Mouse (Mus musculus): ENCODE results near the gene Zbtb6. TPM values are rescaled to one million over a fixed set of nuclear protein-coding genes. Genes with fewer than 3 reads are reported as not detected.

Zbtb6 gene
- polyA plus RNA-seq (2014; fragmentation: Nextera tagmentation; extraction: Ambion mirVana): 3.8 and 4.8 TPM in 2 replicates

DNA sequence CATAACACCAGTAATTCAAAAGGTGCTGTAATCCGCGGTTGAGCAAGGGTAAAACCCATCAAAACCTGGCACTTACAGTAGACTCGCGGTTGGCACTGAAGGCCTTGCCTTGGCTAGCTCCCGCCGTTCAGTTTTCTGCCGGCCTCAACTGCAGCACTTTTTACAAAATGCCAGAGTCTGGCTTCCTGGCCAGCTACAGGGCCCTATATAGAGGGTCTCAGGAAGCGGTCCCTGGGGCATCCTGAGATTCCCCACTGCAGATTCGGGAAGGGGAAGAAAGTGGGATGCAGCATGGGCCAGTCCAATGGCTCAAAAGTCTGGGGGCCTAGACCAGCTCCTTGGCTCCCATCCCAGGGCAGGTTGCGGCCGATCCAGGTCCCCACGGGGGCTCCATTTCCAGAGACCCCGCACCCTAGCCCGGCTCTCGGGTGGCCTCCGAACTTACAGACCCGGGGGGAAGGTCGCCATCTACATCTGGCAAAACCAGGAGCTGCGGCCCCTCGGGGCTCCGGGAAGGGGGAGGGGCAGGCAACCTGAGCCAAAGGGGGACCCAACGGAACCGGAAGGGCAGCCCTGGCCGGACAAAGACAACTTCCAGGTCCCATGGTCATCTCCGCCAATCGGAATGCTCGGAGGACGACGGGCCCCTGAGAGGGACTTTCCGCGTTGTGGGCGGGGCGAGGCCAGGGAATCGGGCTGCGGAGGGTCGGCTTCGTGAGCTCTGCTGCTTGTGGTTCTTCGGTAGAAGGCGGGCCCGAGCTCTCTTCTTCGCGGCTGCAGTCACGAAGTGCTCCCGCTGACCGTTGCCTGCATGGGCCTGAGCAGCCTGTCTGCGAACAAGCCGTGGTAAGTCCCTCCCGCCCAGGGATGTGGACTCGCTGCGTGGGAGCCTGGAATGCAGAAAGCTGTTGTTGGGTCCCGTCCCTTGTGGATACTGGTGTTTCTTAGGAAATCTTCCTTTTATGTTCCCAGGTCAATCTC, at the start of gene Zbtb6, which contains the start of the genes Zbtb26 and Rabgap1:
Zbtb6 (minus strand) TSS at position 561 of the 981 bp plus-strand sequence.
Zbtb26 (minus strand) TSS at position 525 of the 981 bp plus-strand sequence.
Rabgap1 (plus strand) TSS at position 669 of the 981 bp plus-strand sequence.
- under 1% methylated on average over 51 of the region's 51 CpGs for WGBS
- H3K9ac ChIP-seq (ENCODE audit: low read length): peak within 1 kb of the TSS; percentile 90

DNA sequence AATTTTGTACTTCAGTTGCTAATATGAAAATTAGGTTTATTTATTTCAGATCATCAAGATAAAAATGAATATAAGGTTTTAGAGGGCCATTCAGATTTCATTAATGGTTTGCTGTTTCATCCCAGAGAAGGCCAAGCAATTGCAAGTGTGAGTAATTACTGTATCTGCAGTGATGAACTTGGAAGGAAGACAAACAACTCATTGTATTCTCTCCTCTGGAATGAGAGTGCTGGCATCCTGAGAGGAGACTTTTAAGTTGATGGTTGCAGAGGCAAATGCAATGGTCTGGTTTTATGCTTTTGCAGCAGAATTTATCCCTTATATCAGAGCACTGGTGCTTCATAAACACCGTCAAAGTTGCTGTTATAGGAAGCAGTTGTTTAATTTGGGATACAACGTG, 46.0 kb upstream of the Zbtb6 start:
- Histone ChIP-seq H3K27ac (ENCODE audit: low read depth) (no peak overlapping the region), H3K27me3 (replicated peaks; ENCODE audit: control insufficient read depth, insufficient read depth, low read length) (no peaks in the 10 kb centered on the region), H3K9ac (ENCODE audit: low read length) (no peak overlapping the region), H3K4me2 (ENCODE audit: low read length) (no peak overlapping the region), H3K4me1 (replicated peaks; ENCODE audit: control insufficient read depth, insufficient read depth, low read length) (no peaks in the 10 kb centered on the region), H3K9me3 (ENCODE audit: control insufficient read depth, low read length) (no peaks in the 10 kb centered on the region), H3K36me3 (ENCODE audit: control insufficient read depth, insufficient read depth, low read length) (peaks cover 84% of the 10 kb centered on the region), H3K4me3 (ENCODE audit: low read depth, low read length) (no peak overlapping the region)
- no peak for DNase-seq (ENCODE audit: low spot score)
- no peak for ATAC-seq (replicated peaks; ENCODE audit: low FRiP score, low TSS enrichment, low read depth)
- WGBS: 95% methylated on average over 2 of the region's 2 CpGs

More for the DNA sequence above, at the start of gene Zbtb6, which contains the start of the genes Zbtb26 and Rabgap1:
- Histone ChIP-seq H3K36me3 (ENCODE audit: control insufficient read depth, insufficient read depth, low read length) (0 out of 2 replicates have a peak, but pooled peaks cover 4% of the 10 kb centered on the region), H3K4me2 (ENCODE audit: low read length) (peak within 1 kb of the TSS; percentile 91), H3K27ac (ENCODE audit: low read depth) (peak within 1 kb of the TSS; percentile 86), H3K27me3 (replicated peaks; ENCODE audit: control insufficient read depth, insufficient read depth, low read length) (no peaks in the 10 kb centered on the region), H3K4me3 (ENCODE audit: low read depth, low read length) (peak within 1 kb of the TSS; percentile 92), H3K9me3 (ENCODE audit: control insufficient read depth, low read length) (no peaks in the 10 kb centered on the region), H3K4me1 (replicated peaks; ENCODE audit: control insufficient read depth, insufficient read depth, low read length) (peaks cover 9% of the 10 kb centered on the region; the same call in 1 of the 2 replicates)
- ATAC-seq (replicated peaks; ENCODE audit: low FRiP score, low TSS enrichment, low read depth): peak; percentile 99
- peak; percentile 96 for DNase-seq (ENCODE audit: low spot score)

DNA sequence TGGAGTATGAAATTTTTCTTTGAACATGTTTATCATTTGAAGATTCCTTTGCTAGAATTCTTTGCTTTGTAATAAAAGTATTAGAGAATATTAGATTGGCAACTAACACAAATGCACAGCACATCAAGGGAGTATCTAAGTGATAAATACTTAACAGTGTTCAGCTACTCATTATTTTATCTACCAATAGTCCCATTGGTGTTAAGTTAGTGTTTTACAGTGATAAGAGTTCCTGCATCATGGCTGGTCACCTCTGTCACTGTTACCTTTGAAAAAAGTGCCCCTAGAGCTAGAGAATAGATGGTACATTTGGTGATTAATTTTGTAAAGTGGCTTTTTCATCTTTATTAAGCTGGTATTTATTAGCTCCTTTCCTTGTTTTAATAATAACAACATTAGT, 43.4 kb upstream of the Zbtb6 start:
- DNase-seq (ENCODE audit: low spot score): no peak
- Histone ChIP-seq H3K4me2 (ENCODE audit: low read length) (no peak overlapping the region), H3K9ac (ENCODE audit: low read length) (no peak overlapping the region), H3K4me1 (replicated peaks; ENCODE audit: control insufficient read depth, insufficient read depth, low read length) (no peaks in the 10 kb centered on the region), H3K4me3 (ENCODE audit: low read depth, low read length) (no peak overlapping the region), H3K9me3 (ENCODE audit: control insufficient read depth, low read length) (no peaks in the 10 kb centered on the region), H3K27ac (ENCODE audit: low read depth) (no peak overlapping the region), H3K27me3 (replicated peaks; ENCODE audit: control insufficient read depth, insufficient read depth, low read length) (no peaks in the 10 kb centered on the region), H3K36me3 (ENCODE audit: control insufficient read depth, insufficient read depth, low read length) (peaks cover 77% of the 10 kb centered on the region)
- no peak for ATAC-seq (replicated peaks; ENCODE audit: low FRiP score, low TSS enrichment, low read depth)

DNA sequence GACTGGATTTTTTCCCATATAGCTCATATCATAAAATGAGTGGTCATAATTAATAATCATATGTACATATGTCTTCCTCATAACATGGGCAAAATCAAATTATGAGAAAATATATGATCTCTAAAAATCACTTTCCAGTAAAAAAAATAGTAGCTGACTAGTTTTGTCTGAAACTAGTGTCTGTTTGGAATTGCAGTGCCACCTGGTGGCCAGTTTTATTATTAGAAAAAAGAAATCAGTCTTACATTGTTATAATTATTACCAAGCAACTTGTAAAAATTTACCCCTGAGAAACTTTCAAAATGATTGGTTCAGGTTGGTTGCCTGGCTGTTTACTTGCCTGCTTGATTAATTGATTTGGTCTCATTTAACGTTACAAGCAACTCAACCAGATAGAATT, 42.4 kb upstream of the Zbtb6 start:
- no peaks in the 10 kb centered on the region for H3K9me3 ChIP-seq (ENCODE audit: control insufficient read depth, low read length)
- DNase-seq (ENCODE audit: low spot score): peak; percentile 55

DNA sequence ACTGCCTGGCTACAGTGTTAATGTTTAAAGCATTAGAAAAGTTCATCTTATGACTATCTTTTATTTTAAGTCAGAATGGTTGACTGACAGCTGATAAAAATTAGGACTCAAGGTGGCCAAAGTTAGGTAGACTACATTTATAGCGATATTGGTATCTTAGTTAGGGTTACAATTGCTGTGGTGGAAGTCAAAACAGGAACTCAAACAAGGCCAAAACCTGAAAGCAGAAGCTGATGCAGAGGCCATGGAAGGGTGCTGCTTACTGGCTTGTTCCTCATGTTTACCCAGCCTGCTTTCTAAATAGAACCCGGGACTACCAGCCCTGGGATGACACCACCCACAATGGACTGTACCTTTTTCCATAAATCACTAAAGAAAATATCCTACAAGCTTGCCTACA, 41.2 kb upstream of the Zbtb6 start:
- no peak overlapping the region for H3K27ac ChIP-seq (ENCODE audit: low read depth)
- H3K9me3 ChIP-seq (ENCODE audit: control insufficient read depth, low read length): no peaks in the 10 kb centered on the region
- no peak overlapping the region for H3K9ac ChIP-seq (ENCODE audit: low read length)
- no peak for DNase-seq (ENCODE audit: low spot score)
- H3K36me3 ChIP-seq (ENCODE audit: control insufficient read depth, insufficient read depth, low read length): peaks cover 70% of the 10 kb centered on the region
- no peak for ATAC-seq (replicated peaks; ENCODE audit: low FRiP score, low TSS enrichment, low read depth)
- no peak overlapping the region for H3K4me2 ChIP-seq (ENCODE audit: low read length)
- no peak overlapping the region for H3K4me3 ChIP-seq (ENCODE audit: low read depth, low read length)
- 89% methylated on average over 2 of the region's 2 CpGs for WGBS
- no peaks in the 10 kb centered on the region for H3K4me1 ChIP-seq (replicated peaks; ENCODE audit: control insufficient read depth, insufficient read depth, low read length)
- no peaks in the 10 kb centered on the region for H3K27me3 ChIP-seq (replicated peaks; ENCODE audit: control insufficient read depth, insufficient read depth, low read length)

More for the DNA sequence above, 42.4 kb upstream of the Zbtb6 start:
- Histone ChIP-seq H3K4me2 (ENCODE audit: low read length) (no peak overlapping the region), H3K36me3 (ENCODE audit: control insufficient read depth, insufficient read depth, low read length) (peaks cover 74% of the 10 kb centered on the region), H3K4me3 (ENCODE audit: low read depth, low read length) (no peak overlapping the region), H3K9ac (ENCODE audit: low read length) (no peak overlapping the region), H3K27me3 (replicated peaks; ENCODE audit: control insufficient read depth, insufficient read depth, low read length) (no peaks in the 10 kb centered on the region), H3K4me1 (replicated peaks; ENCODE audit: control insufficient read depth, insufficient read depth, low read length) (no peaks in the 10 kb centered on the region), H3K27ac (ENCODE audit: low read depth) (no peak overlapping the region)
- no peak for ATAC-seq (replicated peaks; ENCODE audit: low FRiP score, low TSS enrichment, low read depth)
- WGBS: 83% methylated on average over 1 of the region's 1 CpGs

DNA sequence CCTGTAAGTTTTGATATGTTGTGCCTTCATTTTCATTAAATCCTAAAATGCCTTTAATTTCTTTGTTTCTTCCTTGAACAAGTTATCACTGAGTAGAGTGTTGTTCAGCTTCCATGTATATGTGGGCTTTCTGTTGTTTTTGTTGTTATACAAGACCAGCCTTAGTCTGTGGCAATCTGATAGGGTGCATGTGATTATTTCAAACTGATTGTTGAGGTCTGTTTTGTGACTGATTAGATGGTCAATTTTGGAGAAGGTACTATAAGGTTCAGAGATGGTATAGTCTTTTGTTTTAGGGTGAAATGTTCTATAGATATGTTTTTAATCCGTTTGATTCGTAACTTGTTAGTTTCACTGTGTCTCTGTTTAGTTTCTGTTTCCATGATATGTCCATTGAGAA, 37.1 kb upstream of the Zbtb6 start:
- no peaks in the 10 kb centered on the region for H3K9me3 ChIP-seq (ENCODE audit: control insufficient read depth, low read length)
- H3K27me3 ChIP-seq (replicated peaks; ENCODE audit: control insufficient read depth, insufficient read depth, low read length): no peaks in the 10 kb centered on the region
- H3K9ac ChIP-seq (ENCODE audit: low read length): no peak overlapping the region
- H3K4me2 ChIP-seq (ENCODE audit: low read length): no peak overlapping the region
- no peak overlapping the region for H3K27ac ChIP-seq (ENCODE audit: low read depth)
- H3K4me3 ChIP-seq (ENCODE audit: low read depth, low read length): no peak overlapping the region
- WGBS: 92% methylated on average over 2 of the region's 2 CpGs
- peaks cover 70% of the 10 kb centered on the region for H3K36me3 ChIP-seq (ENCODE audit: control insufficient read depth, insufficient read depth, low read length)
- no peaks in the 10 kb centered on the region for H3K4me1 ChIP-seq (replicated peaks; ENCODE audit: control insufficient read depth, insufficient read depth, low read length)
- no peak for ATAC-seq (replicated peaks; ENCODE audit: low FRiP score, low TSS enrichment, low read depth)
- DNase-seq (ENCODE audit: low spot score): no peak

DNA sequence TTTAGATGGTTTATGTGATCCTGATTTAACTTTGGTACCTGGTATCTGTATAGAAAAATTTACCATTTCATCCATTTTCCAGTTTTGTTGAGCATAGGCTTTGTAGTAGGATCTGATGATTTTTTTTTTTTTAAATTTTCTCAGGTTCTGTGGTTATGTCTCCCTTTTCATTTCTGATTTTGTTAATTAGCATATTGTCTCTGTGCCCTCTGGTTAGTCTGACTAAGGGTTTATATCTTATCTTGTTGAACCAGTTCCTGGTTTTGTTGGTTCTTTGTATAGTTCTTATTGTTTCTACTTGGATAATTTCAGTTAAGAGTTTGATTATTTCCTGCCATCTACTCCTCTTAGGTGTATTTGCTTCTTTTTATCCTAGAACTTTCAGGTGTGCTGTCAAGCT, 36.6 kb upstream of the Zbtb6 start:
- H3K4me3 ChIP-seq (ENCODE audit: low read depth, low read length): no peak overlapping the region
- ATAC-seq (replicated peaks; ENCODE audit: low FRiP score, low TSS enrichment, low read depth) (no peak), DNase-seq (ENCODE audit: low spot score) (no peak)
- H3K4me1 ChIP-seq (replicated peaks; ENCODE audit: control insufficient read depth, insufficient read depth, low read length): no peaks in the 10 kb centered on the region
- no peaks in the 10 kb centered on the region for H3K9me3 ChIP-seq (ENCODE audit: control insufficient read depth, low read length)
- H3K36me3 ChIP-seq (ENCODE audit: control insufficient read depth, insufficient read depth, low read length): peaks cover 68% of the 10 kb centered on the region
- H3K4me2 ChIP-seq (ENCODE audit: low read length): no peak overlapping the region
- H3K9ac ChIP-seq (ENCODE audit: low read length): no peak overlapping the region
- no peaks in the 10 kb centered on the region for H3K27me3 ChIP-seq (replicated peaks; ENCODE audit: control insufficient read depth, insufficient read depth, low read length)
- no peak overlapping the region for H3K27ac ChIP-seq (ENCODE audit: low read depth)

DNA sequence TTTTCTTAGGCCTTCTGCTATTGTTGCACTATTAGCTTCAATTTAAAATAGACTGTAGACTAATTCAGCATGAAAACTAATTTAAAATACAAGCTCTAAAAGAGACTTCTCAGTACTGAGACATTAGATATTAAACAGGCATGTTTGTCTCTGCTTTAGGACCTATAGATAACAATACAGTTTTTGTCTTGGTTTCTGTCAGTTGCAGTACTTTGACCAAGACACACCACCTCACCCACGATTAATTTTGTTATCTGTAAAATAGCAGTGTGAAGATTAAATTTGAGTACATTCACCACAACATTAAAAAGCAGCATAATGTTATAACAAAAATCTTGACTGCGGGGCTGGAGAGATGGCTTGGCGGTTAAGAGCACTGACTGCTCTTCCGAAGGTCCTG, 23.3 kb upstream of the Zbtb6 start:
- DNase-seq (ENCODE audit: low spot score) (no peak), ATAC-seq (replicated peaks; ENCODE audit: low FRiP score, low TSS enrichment, low read depth) (no peak)
- 89% methylated on average over 4 of the region's 4 CpGs for WGBS

More for the DNA sequence above, 23.3 kb upstream of the Zbtb6 start:
- Histone ChIP-seq H3K4me3 (ENCODE audit: low read depth, low read length) (no peak overlapping the region), H3K9me3 (ENCODE audit: control insufficient read depth, low read length) (no peaks in the 10 kb centered on the region), H3K36me3 (ENCODE audit: control insufficient read depth, insufficient read depth, low read length) (peaks cover 17% of the 10 kb centered on the region), H3K27ac (ENCODE audit: low read depth) (no peak overlapping the region), H3K9ac (ENCODE audit: low read length) (no peak overlapping the region), H3K4me2 (ENCODE audit: low read length) (no peak overlapping the region), H3K4me1 (replicated peaks; ENCODE audit: control insufficient read depth, insufficient read depth, low read length) (no peaks in the 10 kb centered on the region), H3K27me3 (replicated peaks; ENCODE audit: control insufficient read depth, insufficient read depth, low read length) (no peaks in the 10 kb centered on the region)
